Comparison of ENCODE assay signal across 8 mouse cellular contexts in the genomic region with DNA sequence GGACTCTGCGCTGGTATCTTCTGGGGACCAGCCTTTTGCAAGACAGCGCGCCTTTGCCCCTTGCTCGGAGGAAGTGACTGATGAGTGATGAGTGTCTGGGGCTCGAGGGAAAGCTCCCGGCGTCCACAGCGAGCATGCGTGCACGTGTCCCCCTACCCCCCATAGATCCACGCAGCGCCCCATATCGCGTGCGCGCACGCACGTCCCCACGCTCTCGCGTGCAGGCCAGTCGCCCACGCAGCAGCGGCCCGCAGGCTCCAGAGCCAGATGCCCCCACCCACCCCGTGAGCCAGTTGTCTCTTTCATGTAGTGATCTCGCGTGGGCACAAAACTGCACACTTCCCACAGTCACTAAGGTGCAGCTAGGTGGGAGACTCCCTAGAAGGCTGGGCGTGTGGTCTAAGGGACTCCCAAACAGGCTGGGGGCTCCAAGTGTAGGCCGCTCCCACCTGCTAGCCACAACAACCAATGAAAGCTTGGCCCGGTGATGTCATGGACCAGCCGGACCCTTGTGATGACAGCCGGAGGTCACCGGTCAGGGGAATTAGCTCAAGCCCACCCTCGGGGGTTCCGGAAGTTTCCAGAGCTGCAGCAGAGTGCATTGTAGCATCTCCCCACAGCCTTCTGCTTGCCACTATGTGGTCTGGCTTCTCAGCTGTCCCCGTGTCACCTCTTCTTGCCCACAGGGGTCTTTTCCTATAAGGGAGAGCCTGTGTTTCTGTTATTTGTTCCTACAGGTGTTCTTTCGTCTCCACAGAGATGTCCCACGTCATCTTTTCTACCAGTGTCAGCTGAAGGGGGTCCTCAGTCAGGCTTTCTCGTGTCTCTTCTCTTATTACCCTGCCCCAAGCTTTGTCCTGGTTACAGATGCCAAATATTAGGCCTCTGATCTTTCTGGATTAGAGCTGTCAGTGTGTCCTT. TPM values are rescaled to one million over a fixed set of nuclear protein-coding genes. Genes with fewer than 3 reads are reported as not detected.
A peak's percentile ranks its signal among the peaks of the same experiment; 100 is the strongest.
DNase-seq lines count a peak whose midpoint lies in the region; ATAC-seq and TF ChIP-seq lines count a peak whose summit lies in the region.

Gene Ache (plus strand): TSS at position 488 of the 921 bp plus-strand sequence.

- no peak within 1 kb of the TSS for H3K27ac ChIP-seq in lung, postnatal 0 days (ENCODE audit: low read length)
- H3K27ac ChIP-seq in bone marrow macrophage, adult 2 months (ENCODE audit: insufficient read depth, low read depth, low read length) = no peak within 1 kb of the TSS
- H3K27ac ChIP-seq in neural tube, embryonic 11.5 days (ENCODE audit: low read depth, low read length) = peak within 1 kb of the TSS; percentile 53; the same call in 1 of the 2 replicates

- 0 out of 2 replicates have a peak, but pooled peaks have one; percentile 11 for ATAC-seq in lung, postnatal 0 days
- ATAC-seq in neural tube, embryonic 11.5 days (ENCODE audit: insufficient read depth, low FRiP score, low TSS enrichment) = peak; percentile 51

- TF ChIP-seq EP300 in lung, postnatal 0 days (IDR thresholded peaks at IDR 0.05) = no peak

- TF ChIP-seq CTCF in lung, postnatal 0 days (IDR thresholded peaks at IDR 0.05) = 0 out of 2 replicates have a peak, but pooled peaks have one; percentile 9
- no peak for TF ChIP-seq CTCF in bone marrow macrophage, adult 2 months (IDR thresholded peaks at IDR 0.05; ENCODE audit: low read depth, low read length)

- peaks cover 16% of the 10 kb centered on the region for H3K27me3 ChIP-seq in lung, postnatal 0 days (replicated peaks; ENCODE audit: insufficient read depth, low read length)
- H3K27me3 ChIP-seq in erythroblast, embryonic 14.5 days (ENCODE audit: control insufficient read depth) = peaks cover 46% of the 10 kb centered on the region
- H3K27me3 ChIP-seq in neural tube, embryonic 11.5 days (ENCODE audit: control insufficient read depth, insufficient read depth, low read length) = peaks cover 42% of the 10 kb centered on the region

- intact Hi-C loops in left cerebral cortex, postnatal 36 days (cut with DNase I) = loop anchor here (2.0 kb wide), 1 partner anchor 164 kb away; no protein-coding TSS in a partner anchor

- WGBS in lung, postnatal 0 days = 2% methylated on average over 40 of the region's 40 CpGs
- 1% methylated on average over 39 of the region's 40 CpGs for WGBS in neural tube, embryonic 11.5 days

- peak within 1 kb of the TSS; percentile 62 for H3K4me2 ChIP-seq in lung, postnatal 0 days (replicated peaks; ENCODE audit: low read depth, low read length)
- H3K4me2 ChIP-seq in neural tube, embryonic 11.5 days (ENCODE audit: low read depth) = peak within 1 kb of the TSS; percentile 86

- peak within 1 kb of the TSS; percentile 34 for H3K4me3 ChIP-seq in lung, postnatal 0 days (ENCODE audit: low read depth, low read length)
- peak within 1 kb of the TSS; percentile 32 for H3K4me3 ChIP-seq in bone marrow macrophage, adult 2 months (ENCODE audit: insufficient read depth, low read length)
- H3K4me3 ChIP-seq in erythroblast, embryonic 14.5 days (replicated peaks) = peak within 1 kb of the TSS; percentile 96
- H3K4me3 ChIP-seq in neural tube, embryonic 11.5 days (ENCODE audit: low read depth, low read length) = peak within 1 kb of the TSS; percentile 43

- no peaks in the 10 kb centered on the region for H3K9me3 ChIP-seq in lung, postnatal 0 days (ENCODE audit: low read length)
- H3K9me3 ChIP-seq in erythroblast, embryonic 14.5 days (ENCODE audit: control insufficient read depth, low read length) = peaks cover 2% of the 10 kb centered on the region; the same call in 1 of the 2 replicates
- H3K9me3 ChIP-seq in neural tube, embryonic 11.5 days (ENCODE audit: control insufficient read depth, low read length) = no peaks in the 10 kb centered on the region

- H3K36me3 ChIP-seq in lung, postnatal 0 days (ENCODE audit: insufficient read depth, low read length) = no peaks in the 10 kb centered on the region
- H3K36me3 ChIP-seq in erythroblast, embryonic 14.5 days (ENCODE audit: control insufficient read depth) = peaks cover 23% of the 10 kb centered on the region
- H3K36me3 ChIP-seq in neural tube, embryonic 11.5 days (ENCODE audit: control insufficient read depth, insufficient read depth, low read length) = no peaks in the 10 kb centered on the region

- H3K9ac ChIP-seq in lung, postnatal 0 days (replicated peaks; ENCODE audit: low read depth) = 0 out of 2 replicates have a peak within 1 kb of the TSS, but pooled peaks have one; percentile 6
- peak within 1 kb of the TSS; percentile 59 for H3K9ac ChIP-seq in neural tube, embryonic 11.5 days (ENCODE audit: low read length)

- DNase-seq in lung, postnatal 0 days (ENCODE audit: low spot score) = no peak
- no peak for DNase-seq in lung, postnatal 36 days
- DNase-seq in heart, postnatal 4 days = peak; percentile 27
- DNase-seq in left cerebral cortex, postnatal 36 days (ENCODE audit: low spot score in 2 of 2) = peak; percentile 80 to 83
- peak; percentile 67 for DNase-seq in neural tube, embryonic 11.5 days (ENCODE audit: low spot score)
- no peak for DNase-seq in urinary bladder, postnatal 36 days (ENCODE audit: low spot score in 2 of 2)

- no peak for TF ChIP-seq POLR2A in bone marrow macrophage, adult 2 months (IDR thresholded peaks at IDR 0.05; ENCODE audit: borderline replicate concordance, low read depth, low read length)

- peaks cover 11% of the 10 kb centered on the region for H3K4me1 ChIP-seq in lung, postnatal 0 days (ENCODE audit: insufficient read depth, low read depth, low read length)
- H3K4me1 ChIP-seq in bone marrow macrophage, adult 2 months (ENCODE audit: control insufficient read depth, insufficient read depth, low read length) = peaks cover 9% of the 10 kb centered on the region; the same call in 1 of the 2 replicates
- H3K4me1 ChIP-seq in erythroblast, embryonic 14.5 days (ENCODE audit: control insufficient read depth) = peaks cover 67% of the 10 kb centered on the region
- peaks cover 14% of the 10 kb centered on the region for H3K4me1 ChIP-seq in neural tube, embryonic 11.5 days (ENCODE audit: control insufficient read depth, insufficient read depth, low read length)

RNA-seq across cellular contexts. Expression of gene Ache, which starts in this region (rescaled TPM):
- 0.92 and 1.2 TPM in 2 replicates for polyA plus RNA-seq in lung, postnatal 0 days (2015; fragmentation: Nextera tagmentation; extraction: Ambion mirVana)
- not detected in 2 replicates for polyA plus RNA-seq in bone marrow macrophage, adult 2 months (2012; ENCODE audit: insufficient read depth, insufficient read length, missing spikeins)
- 29.5 and 30.9 TPM in 2 replicates for polyA plus RNA-seq in erythroblast, embryonic 14.5 days (2012)
- total RNA-seq in heart, postnatal 4 days (2021) = 1 to 10 TPM; 3.9 to 4.3 TPM
- total RNA-seq in left cerebral cortex, postnatal 36 days (2021) = 10 to 100 TPM; 60.1 to 64.5 TPM
- polyA plus RNA-seq in neural tube, embryonic 11.5 days (2014; fragmentation: Nextera tagmentation; extraction: Ambion mirVana) = 14.5 and 14.7 TPM in 2 replicates

Comparison
In these comparisons a context has a peak if more than half of its experiments do, and no peak if none do; other contexts are left out.
1. RNA of gene Ache (total RNA-seq): 60.1 to 64.5 TPM in left cerebral cortex, postnatal 36 days; 3.9 to 4.3 TPM in heart, postnatal 4 days; every median in the first group is over 10 times any median in the second.
2. DNase-seq: peak in heart, postnatal 4 days (single experiment), left cerebral cortex, postnatal 36 days (2 of 2) and neural tube, embryonic 11.5 days (single experiment); none in lung, postnatal 0 days (single experiment), lung, postnatal 36 days (single experiment) and urinary bladder, postnatal 36 days (0 of 2).
3. H3K4me3 ChIP-seq: peak in every context shown above with its lines; median percentile 96 in erythroblast, embryonic 14.5 days; 43 in neural tube, embryonic 11.5 days; 34 in lung, postnatal 0 days; 32 in bone marrow macrophage, adult 2 months.